Mouse (Mus musculus) right cerebral cortex, postnatal 4 days (tissue): ENCODE data around the gene Thap3.
"Not testable (repeated sequence)": the region's sequence is repeated elsewhere in the genome, so short reads cannot be mapped to it uniquely, and the experiment has no call there.

Experiments
- DNase-seq: peaks from one replicate; pipeline ENCODE4 v3.0.0-alpha.2; 2022

Thap3 gene

DNA sequence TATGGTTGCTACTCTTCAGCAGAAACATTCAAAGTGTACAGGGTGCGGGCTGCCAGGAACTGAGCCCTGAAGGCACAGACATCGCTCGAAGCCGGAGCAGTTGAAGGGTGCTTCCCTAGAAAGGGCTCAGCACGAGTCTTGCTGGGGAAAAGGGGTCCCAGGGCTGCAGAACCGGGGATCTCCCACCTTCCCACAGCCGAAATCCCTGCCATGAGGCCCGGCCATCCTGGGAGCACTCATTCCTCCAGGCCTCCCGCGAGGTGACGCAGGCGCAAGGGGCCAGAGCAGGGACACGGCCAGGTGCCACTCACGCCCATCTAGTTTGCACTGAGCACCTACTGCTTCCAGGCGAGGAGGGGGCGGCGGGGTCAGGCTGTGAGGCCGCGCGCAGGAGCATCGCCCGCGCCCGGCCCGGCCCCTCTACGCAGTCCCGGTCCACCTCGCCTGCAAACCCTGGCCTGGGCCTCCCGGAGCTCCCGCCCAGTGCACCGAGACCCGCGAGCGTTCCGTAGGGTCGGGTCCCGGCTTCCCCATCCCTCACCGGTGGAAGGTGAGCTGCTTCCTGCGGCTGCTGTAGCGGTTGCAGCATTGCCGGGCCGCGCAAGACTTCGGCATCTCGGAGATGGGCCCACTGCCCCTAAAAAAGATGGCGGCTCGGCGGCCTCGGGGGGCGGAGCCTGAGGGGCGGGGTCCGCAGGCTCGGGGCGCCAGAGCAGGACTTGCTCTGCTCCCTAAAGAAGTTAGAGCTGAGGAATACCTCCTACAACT lies at the start of gene Thap3:
Thap3 (minus strand) TSS at position 656 of the 768 bp plus-strand sequence.
- DNase-seq, result peak; percentile 82

DNA sequence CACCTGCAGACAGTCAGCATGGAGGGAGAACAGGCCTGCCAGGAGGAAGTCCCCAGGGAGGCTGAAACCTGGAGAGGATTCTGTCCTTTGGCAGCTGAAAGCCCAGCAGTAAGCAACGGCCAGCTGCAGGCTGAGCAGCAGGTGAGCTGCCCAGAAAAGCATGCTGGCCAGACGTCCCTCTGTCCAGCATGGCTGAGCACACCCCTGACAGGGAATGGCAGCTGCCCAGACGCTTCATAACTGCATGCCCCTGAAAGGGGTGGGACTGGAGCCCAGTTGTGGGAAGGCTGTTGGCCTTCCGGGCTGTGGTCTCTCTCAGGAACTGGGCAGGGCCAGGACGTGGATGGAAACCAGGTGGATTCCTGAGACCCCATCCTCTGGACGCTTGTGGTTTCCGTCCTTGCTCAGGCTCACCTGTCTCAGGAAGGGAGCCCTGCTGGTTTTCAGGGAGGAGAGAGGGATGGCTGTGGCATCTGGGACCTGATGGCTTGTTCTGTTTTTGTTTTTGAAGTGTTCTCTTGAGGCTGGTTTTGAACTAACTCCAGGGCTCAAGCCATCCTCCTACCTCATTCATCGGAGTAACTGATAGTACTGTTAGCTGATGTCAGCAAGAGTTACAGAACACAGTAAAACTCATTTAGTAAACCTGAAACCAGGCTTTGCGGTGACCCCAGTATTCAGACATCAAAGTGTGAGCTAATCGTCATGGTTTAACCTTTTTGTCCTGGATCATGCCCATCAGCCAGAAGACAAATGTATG lies 49.6 kb upstream of the Thap3 start, which contains the start of gene Tas1r1:
Tas1r1 (minus strand) TSS at position 344 of the 760 bp plus-strand sequence.
- no peak for DNase-seq

DNA sequence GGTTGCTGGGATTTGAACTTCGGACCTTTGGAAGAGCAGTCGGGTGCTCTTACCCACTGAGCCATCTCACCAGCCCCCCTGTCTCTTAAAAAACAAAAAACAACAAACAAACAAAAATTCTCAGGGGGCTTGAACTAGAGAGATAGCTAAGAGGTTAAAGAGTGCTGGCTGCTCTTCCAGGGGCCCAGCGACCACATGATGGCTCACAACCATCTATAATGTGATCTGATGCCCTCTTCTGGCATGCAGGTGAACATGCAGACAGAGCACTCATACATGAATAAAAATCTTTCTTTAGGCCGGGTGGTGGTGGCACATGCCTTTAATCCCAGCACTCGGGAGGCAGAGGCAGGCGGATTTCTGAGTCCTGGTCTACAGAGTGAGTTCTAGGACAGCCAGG lies 47.7 kb upstream of the Thap3 start:
- not testable (repeated sequence) for DNase-seq

DNA sequence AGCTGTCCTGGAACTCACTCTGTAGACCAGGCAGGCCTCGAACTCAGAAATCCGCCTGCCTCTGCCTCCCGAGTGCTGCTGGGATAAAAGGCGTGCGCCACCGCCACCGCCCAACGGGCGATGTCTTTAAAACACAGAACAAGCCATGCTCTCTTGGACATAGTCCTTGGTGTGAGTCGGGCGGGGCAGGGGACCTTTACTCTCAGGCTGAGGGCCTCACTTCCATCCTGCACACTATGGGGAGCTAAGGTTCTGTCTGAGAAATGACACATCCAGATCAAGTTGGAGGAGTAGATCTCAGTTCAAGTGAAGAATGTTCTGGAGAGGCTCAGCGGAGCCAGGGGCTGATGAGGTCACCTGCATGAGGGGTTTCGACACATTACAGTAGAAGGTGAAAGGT lies 44.1 kb upstream of the Thap3 start:
- no peak for DNase-seq

DNA sequence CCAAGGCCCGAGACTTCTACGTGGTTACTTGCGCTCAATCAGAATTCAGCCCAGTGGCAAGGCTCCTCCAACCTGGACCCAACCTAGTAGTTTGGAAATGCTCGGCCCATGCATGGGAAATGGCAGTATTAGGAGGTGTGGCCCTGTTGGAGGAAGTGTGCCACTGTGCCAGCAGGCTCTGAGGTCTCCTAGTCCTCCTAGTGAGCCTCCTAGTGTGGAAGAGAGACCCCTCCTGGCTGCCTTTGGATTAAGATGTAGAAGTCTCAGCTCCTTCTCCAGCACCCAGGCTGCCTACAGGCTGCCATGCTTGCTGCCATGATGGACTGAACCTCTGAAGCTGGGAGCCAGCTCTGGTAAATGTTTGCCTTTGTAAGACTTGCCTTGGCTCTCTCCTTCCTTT lies 41.2 kb upstream of the Thap3 start:
- DNase-seq, result no peak

DNA sequence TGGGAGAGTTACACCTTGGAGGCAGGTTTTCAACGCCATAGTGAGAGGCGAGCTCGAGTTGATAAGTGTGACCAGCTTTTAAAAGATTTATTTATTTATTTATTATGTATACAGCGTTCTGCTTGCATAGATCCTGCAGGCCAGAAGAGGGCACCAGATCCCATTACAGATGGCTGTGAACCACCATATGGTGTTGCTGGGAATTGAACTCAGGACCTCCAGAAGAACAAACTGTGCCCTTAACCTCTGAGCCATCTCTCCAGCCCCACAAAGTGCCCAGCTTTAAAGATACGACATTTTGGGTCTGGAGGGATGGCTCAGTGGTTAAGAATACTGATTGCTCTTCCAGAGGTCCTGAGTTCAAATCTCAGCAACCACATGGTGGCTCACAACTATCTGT lies 40.3 kb upstream of the Thap3 start:
- no peak for DNase-seq

DNA sequence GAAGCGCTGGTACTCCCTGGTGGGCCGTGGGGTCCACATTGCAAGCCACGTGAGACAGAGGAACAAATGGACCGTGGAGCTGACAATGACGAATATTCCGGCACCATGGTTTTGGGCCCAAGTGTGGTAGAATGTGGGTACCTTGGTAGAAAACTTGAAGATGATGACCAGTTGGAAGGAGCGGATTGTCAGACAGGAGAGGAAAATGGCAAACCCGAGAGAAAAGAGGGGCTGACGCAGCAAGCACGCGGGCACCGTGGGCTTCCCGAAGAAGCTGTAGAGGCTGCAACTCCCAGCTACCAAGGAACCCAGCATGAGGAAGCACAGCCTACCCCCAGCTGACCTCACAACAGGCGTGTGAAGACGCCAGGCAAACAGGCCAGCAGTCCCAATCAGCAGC lies 39.7 kb upstream of the Thap3 start:
- no peak for DNase-seq

DNA sequence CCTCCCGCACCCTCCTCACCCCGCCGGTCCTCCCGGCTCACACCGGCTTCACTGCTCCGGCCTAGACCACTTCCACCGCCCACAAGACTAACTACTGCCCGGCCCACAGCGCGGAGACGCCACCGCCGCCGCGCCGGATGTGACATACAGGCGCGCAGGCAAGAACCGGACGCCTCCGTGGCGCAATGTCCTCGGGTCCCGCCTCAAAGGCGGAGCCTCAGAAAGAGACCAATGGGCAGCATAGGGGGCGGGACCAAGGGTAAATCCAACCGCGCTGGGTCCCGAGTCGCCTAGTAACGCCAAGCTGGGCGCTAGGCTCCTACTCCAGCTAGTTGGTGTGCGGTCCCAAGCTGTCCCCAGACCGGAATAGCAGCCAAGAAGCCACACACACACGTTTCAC lies 38.7 kb upstream of the Thap3 start, which contains the start of gene Zbtb48:
Zbtb48 (minus strand) TSS at position 148 of the 400 bp plus-strand sequence.
- DNase-seq, result peak; percentile 90

DNA sequence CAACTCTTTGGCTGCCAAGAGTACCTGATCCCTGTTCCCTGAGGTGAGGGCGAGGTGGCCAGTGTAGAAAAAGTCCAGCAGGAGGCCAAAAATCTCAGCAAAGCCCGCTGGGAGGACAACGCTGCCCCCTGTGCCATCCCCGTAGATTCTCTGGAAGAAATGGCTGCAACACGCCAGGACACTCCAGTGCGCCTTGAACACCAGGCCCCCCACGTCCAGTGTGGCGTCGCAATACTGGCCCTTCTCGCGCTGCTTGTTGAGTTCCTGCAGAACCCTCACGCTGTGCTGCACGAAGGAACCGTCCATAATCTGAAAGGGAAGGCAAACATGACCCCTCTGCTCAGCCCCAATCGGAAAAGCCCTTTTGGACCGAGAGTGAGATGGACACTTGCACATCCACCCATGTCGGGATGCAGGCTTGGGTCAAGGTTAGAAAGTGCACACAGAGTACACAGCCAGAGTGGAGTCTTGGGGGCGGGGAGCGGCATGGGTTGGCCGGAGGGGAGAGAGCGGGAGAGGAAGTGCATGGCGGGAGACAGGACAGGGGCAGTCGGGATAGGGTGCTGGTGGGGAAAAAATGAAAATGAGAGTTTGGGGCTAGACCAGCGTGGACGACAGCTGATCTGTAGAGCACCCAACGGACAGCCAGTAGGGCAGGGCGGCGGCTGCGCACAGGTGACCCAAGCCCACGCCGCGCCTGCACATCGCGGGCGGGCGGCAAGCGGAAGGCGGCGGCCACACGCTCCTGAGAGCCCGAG lies 38.1 kb upstream of the Thap3 start:
- no peak for DNase-seq

DNA sequence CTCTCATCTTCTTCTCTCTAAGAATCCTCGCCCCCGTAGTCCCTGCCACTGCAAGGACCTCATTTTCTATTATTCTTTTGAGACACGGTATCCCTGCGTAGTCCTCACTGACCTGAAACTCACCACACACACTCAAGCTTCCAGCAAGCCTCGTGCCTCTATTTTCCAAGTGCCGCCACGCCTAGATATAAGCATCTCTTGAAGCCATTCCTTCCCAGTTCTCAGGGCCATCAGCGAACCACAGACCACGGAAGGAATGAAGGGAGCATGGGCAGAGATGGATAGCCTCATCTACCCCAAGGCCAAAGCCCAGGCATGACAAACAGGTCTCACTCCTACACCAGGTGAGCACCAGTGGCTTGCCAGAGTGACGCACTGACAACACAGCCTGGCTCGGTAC lies 35.7 kb upstream of the Thap3 start:
- DNase-seq, result no peak

DNA sequence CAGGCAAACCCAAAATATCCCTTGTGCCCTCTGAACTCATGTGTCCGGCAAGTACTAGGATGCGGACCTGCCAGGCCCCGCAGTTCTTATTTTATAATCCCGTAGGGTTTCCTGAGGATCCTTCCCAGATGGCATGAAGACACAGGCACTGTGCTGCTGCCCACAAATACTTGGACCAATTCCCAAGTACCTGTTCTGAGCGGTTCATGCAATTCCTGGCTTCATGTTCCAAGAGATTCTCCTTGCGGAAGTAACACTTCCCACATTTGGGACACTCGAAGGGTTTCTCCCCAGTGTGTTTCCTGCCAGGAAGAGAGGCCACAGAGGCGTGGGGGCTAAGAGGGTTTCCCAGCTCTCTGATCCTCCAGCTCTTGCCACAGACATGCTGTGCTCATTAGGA lies 33.7 kb upstream of the Thap3 start:
- no peak for DNase-seq

DNA sequence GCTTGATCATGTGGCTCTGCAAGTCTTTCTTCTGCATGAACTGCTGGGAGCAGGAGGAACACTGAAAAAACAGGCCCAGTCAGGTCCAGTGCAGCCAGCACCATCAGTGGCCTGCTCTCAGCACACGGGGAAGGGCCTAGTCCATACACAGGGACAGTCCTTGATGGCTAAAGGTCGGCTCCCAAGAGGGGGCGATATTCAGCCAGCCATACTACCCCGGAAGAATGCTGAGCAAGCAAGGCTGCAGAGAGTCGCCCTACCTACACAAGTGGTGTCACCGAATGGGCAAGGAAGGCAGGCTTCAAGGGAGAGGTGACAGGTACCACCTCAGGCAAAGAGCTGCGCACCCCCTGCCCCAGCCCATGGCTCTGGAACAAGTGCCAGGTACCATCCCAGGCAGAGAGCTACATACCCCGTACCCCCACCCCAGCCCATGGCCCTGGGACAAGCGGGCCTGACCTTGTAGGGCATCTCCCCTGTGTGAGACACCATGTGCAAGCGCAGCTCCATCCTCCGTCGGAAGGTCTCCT lies 32.8 kb upstream of the Thap3 start:
- no peak for DNase-seq

DNA sequence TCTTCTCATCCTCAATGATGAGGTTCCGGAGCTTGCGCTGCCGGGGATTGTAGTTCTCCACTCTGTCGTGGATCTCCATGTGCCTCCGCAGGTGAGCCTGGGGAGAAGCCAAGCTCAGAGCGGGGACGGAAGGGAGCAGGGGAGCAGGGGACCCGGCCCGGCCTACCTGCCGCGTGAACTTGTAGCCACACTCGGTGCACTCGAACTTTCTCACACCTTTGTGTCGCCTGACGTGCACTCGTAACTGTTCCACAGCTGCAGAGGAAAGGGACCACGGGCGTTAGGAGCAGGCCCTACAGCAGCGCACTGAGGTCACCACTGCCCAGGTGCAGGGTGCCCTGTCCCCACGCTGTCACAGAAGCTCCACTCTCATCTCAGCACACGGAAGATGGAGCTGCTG lies 31.2 kb upstream of the Thap3 start:
- no peak for DNase-seq

DNA sequence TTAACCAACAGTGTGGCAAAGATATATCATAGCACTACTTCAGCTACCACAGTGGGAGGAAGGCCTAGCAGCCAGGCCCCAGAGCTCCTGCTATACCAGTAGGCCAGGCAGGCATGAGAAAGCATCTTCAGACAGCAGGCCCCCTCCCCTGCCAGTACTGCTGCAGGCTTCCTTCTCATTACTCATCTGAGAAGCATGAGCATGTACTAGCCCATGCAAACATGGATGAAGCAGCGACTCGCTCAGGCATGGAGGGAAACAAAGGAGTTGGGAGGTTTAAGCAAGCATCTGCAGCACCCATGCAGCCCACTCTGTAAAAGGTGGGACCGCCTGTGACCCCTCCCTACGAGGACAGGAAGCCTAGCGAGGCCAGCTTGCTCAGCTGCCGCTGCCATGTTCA lies 30.3 kb upstream of the Thap3 start:
- DNase-seq, result no peak

DNA sequence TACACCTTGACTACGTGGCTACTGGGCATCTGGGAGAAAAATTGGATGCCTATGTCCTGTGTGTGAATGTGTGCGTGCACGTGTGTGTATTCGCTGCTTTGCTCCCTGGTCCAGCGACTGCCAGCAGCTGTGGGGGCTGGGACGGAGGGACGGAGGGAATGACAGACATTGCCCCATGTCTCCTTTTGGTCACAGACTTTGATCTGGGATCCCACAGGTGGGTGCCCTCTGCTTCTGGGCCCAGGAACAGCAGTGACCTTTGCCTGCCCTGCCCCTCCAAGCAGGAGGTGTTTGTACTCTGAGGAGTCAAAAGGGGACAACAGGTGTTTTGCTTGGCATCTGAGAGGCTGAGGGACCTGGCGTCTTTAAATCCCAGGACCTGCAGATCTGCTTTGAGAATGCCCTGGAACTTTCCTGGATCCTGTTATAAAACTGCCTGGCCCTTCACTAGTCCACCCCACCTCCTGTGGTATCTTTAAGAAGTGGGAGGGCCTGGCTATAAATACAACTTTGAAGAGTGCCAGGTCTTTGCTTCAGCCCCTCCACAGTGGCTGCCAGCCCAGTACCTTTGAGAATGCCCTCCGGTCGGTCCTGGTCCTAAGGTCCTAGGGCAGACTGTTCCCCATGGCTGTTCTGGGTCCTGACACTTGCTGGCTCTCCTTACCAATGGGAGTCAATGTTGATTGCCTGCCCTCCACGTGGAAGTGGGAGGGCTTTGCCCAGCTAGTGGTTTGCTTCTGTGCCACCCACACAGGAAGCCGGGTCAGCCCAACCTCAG lies 24.4 kb upstream of the Thap3 start:
- no peak for DNase-seq

DNA sequence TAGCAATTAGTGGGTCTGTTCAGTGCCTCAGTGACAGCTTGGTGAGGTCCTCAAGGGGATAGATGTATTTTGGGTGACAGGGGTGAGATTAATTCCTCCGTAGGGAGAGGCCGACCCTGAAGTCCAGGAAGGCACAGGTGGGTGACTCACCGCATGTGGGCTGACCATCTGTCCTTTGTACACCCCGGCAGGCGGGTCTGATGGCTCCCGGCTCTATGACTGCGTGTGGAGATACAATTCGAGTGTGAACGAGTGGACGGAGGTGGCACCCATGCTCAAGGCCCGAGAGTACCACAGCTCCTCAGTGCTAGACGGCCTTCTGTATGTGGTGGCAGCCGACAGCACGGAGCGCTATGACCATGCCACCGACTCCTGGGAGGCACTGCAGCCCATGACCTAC lies 23.3 kb upstream of the Thap3 start:
- DNase-seq, result no peak

DNA sequence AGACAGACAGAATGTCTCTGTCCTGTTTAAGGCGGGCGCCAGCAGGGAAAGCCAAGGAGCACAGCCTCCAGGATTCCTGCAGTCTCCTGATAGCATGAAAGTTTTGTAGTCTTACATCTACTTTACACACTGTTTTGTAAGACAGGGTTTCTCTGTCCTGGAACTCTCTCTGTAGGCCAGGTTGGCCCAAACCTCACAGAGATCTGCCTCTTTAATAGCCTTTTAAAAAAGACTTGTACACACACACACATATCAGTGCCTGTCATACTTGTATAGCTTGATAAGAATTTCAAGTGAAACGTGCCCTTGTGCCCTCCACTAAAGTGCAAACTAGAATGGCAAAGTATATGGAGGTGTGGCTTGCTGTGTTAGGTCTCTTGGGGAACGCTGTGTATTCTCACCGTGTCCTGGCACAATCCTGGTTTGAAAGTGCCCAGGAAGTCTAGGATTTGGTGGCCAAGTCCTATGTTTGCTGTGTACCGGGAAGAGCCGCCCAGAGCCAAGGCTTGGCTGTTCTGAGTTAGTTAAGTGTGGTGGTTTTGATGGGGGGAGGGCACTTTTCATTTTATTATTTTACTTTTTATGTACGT lies 22.5 kb upstream of the Thap3 start:
- no peak for DNase-seq

DNA sequence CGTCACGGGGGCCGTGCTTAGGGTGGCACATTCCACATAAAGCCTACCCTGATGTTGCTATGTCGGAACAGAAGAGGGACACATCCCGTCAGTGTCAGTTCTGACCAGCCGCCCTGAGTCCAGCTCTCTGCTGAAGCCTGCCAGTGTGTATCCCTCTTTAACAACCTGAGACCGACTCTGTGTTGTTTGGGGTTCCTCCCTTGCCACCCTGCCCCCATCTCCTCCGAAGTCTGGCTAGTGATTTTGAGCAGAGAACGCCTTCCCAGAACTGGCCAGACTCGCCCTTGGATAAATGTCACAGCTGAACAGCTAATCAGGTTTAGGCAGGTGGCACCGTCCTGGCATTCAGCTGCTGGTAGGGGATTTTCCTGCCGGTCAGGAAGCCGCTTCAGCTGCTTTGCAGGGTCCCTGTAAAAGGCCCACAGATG lies 21.9 kb upstream of the Thap3 start:
- no peak for DNase-seq

DNA sequence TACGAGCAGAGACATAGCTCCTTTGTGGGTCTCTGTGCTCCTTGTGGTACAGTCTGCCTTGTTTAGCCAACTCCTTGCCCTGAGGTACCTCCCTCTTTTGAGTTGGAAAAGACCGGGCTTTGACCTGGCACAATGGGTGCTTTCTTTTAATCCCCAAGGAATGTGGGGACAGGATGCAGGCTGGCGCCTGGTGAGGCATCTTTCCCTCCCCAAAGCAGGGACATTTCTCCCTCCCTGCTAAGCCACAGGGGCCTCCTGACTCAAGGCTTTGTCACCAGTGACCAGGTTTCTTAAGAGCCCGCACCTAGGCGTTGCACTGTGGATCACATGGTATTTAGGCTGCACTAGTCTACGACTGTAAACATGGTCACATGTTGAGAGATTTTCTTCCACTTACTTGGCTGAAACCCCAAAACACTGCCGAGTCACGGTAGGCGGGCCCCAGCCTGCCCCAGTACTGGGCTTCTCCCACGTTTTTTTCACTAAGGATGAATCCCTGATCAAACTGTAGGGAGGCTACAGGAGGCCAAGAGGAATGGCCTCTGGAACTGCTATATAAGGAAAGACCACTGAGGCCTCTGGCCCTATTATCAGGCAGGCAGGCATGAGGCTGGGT lies 21.4 kb upstream of the Thap3 start:
- DNase-seq, result no peak

DNA sequence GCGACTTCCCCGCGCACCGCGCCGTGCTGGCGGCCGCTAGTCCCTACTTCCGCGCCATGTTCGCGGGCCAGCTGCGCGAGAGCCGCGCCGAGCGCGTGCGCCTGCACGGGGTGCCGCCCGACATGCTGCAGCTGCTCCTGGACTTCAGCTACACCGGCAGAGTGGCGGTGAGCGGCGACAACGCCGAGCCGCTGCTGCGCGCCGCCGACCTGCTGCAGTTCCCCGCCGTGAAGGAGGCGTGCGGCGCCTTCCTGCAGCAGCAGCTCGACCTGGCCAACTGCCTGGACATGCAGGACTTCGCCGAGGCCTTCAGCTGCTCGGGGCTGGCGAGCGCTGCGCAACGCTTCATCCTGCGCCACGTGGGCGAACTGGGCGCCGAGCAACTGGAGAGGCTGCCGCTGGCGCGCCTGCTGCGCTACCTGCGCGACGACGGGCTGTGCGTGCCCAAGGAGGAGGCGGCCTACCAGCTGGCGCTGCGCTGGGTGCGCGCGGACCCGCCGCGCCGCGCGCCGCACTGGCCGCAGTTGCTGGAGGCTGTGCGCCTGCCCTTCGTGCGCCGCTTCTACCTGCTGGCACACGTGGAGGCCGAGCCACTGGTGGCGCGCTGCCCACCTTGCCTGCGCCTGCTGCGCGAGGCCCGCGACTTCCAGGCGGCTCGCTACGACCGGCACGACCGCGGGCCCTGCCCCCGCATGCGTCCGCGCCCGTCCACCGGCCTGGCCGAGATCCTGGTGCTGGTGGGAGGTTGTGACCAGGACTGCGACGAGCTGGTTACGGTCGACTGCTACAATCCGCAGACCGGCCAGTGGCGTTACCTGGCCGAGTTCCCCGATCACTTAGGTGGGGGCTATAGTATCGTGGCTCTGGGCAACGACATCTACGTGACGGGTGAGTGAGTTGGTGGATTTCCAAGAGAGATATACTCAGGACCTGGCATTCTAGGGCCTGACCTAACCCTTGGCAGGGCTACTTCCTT lies 20.6 kb upstream of the Thap3 start:
- peak; percentile 67 for DNase-seq
